Mouse (Mus musculus) embryonic facial prominence, embryonic 11.5 days (tissue): ENCODE results near the gene Clstn1. TPM values are rescaled to one million over a fixed set of nuclear protein-coding genes. Genes with fewer than 3 reads are reported as not detected.

Source experiments
- ATAC-seq: fragments of 200-750 bp; cut with Nextera tagmentation; replicated peaks from 2 replicates; pipeline ENCODE4 v1.8.0; 2017; ENCODE audit warnings: low read depth; ENCODE audit not compliant: insufficient number of reproducible peaks, low FRiP score, low TSS enrichment
- DNase-seq: peaks from one replicate; pipeline ENCODE4 v3.0.0-alpha.2; 2015; ENCODE audit warnings: low spot score
- H3K27ac ChIP-seq: fragments of 300-500 bp; sonication (generic); replicated peaks from 2 replicates; pipeline ENCODE4 v1.5.1; 2014; ENCODE audit warnings: mild to moderate bottlenecking, low read depth, low read length, control low read depth
- H3K27me3 ChIP-seq: fragments of 300-500 bp; sonication (generic); 2 replicates; pipeline ENCODE4 v1.6.1; 2014; ENCODE audit warnings: mild to moderate bottlenecking, low read length, moderate library complexity, mixed read lengths; ENCODE audit not compliant: control insufficient read depth, insufficient read depth
- H3K36me3 ChIP-seq: fragments of 300-500 bp; sonication (generic); replicated peaks from 2 replicates; pipeline ENCODE4 v1.6.1; 2014; ENCODE audit warnings: low read depth, mild to moderate bottlenecking, low read length, moderate library complexity, mixed read lengths; ENCODE audit not compliant: control insufficient read depth, insufficient read depth
- H3K4me1 ChIP-seq: fragments of 300-500 bp; sonication (generic); 2 replicates; pipeline ENCODE4 v1.6.1; 2014; ENCODE audit warnings: low read length, mixed read lengths; ENCODE audit not compliant: control insufficient read depth, insufficient read depth
- H3K4me2 ChIP-seq: fragments of 300-500 bp; sonication (generic); 2 replicates; pipeline ENCODE4 v1.6.1; 2014; ENCODE audit warnings: low read depth, mild to moderate bottlenecking, control low read depth, low read length, moderate library complexity
- H3K4me3 ChIP-seq: fragments of 300-500 bp; sonication (generic); 2 replicates; pipeline ENCODE4 v1.5.1; 2014; ENCODE audit warnings: low read depth, low read length, control low read depth
- H3K9ac ChIP-seq: fragments of 300-500 bp; sonication (generic); replicated peaks from 2 replicates; pipeline ENCODE4 v1.6.1; 2014; ENCODE audit warnings: mild to moderate bottlenecking, control low read depth, low read length
- H3K9me3 ChIP-seq: fragments of 300-500 bp; sonication (generic); replicated peaks from 2 replicates; pipeline ENCODE4 v1.6.1; 2016; ENCODE audit warnings: mild to moderate bottlenecking, low read length, inconsistent platforms, mixed read lengths; ENCODE audit not compliant: control insufficient read depth
- WGBS: fragments of 180-500 bp; shearing (Covaris S2); extraction: QIAGEN DNeasy Blood & Tissue Kit; methylation state at CpG from one replicate; pipeline ENCODE4 v1.1.7; 2014; 5-methylcytosine and 5-hydroxymethylcytosine counted together
- polyA plus RNA-seq: library from polyadenylated mRNA; unstranded; fragments of >200 nt; fragmentation: Nextera tagmentation; extraction: Ambion mirVana; gene quantifications from 2 replicates; pipeline ENCODE4 v1.2.1, GENCODE M21; 2014

Gene Clstn1
- polyA plus RNA-seq, 1 experiment from 2014 or later, result 27.3 TPM

DNA sequence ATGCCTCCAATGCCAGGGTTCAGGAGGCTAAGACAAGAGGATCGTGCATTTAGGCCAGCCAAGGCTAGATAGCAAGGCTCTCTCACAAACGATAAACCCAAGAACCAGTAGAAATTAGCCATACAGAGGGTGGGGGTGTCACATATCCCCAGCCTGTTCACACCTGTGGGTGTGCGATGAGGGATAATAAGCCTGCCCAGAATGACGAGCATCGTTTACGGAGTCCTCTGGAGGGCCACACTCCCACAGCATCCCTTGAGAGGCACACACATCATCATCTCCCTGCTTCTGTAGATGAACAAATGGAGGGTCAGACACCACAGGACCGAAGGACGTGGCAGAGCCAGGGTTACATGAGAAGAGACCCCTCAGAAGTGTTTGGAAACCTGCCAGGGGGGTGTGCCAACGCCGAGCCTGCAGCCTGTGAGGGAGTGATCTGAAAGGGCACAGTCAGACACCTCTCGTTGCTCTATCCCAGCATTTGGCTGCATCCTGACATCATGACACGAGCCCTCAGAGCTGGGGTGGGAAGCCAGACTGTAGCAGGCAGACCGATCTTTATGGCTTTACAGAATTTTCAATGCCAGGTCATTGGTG lies 8.1 kb upstream of the Clstn1 start:
- no peaks in the 10 kb centered on the region for H3K4me1 ChIP-seq
- DNase-seq (no peak), ATAC-seq (no peak)
- H3K36me3 ChIP-seq, result no peaks in the 10 kb centered on the region
- no peak overlapping the region for H3K4me3 ChIP-seq
- H3K27ac ChIP-seq, result no peak overlapping the region
- no peaks in the 10 kb centered on the region for H3K9me3 ChIP-seq
- H3K27me3 ChIP-seq, result no peaks in the 10 kb centered on the region
- H3K9ac ChIP-seq, result no peak overlapping the region
- H3K4me2 ChIP-seq, result no peak overlapping the region
- 74% methylated on average over 13 of the region's 13 CpGs for WGBS

DNA sequence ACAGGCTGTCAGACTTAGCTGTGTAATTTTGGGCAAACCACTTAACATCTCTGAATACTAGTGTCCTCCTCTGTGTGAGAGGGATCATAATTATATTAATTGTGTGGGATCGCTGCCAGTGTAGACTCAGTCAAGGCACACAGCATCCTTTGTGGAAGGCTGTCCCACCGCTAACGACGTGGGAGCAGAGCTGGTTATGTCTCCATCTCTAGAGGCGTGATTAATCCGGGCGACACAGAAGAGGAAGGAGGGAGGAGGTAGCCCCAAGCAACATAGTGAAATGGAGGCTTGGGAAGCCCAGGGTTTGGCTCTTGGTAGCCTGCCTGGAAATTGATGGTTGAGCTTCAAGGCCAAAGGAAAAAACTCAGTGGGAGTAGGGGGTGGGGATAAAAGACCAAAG lies 7.4 kb upstream of the Clstn1 start:
- 42% methylated on average over 7 of the region's 7 CpGs for WGBS
- Histone ChIP-seq H3K9me3 (no peaks in the 10 kb centered on the region), H3K27me3 (no peaks in the 10 kb centered on the region), H3K9ac (no peak overlapping the region), H3K27ac (no peak overlapping the region), H3K4me1 (no peaks in the 10 kb centered on the region), H3K4me2 (no peak overlapping the region), H3K4me3 (no peak overlapping the region), H3K36me3 (no peaks in the 10 kb centered on the region)
- ATAC-seq (no peak), DNase-seq (no peak)

DNA sequence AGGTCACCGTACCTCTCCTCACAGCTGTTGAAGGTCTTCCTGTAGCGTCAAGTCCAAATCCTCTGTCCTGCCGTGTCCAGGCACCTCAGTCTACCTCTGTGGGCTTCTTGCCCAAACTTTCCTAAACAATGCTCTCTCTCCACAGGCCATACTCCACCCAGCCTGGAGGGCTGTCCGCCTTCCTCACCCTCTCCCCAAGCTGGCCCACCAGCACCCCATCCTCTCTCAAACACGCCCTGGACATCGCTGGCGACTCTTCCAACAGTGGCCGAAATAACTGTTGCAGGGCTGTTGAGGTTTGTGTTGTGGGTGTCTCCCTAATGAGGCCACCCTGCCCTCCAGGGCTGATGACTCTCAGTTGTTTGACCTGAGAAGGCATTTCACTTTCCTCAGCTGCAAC lies 1.0 kb upstream of the Clstn1 start:
- H3K4me2 ChIP-seq, result no peak overlapping the region
- no peak overlapping the region for H3K9ac ChIP-seq
- WGBS, result 81% methylated on average over 8 of the region's 8 CpGs
- no peak overlapping the region for H3K27ac ChIP-seq
- H3K9me3 ChIP-seq, result no peaks in the 10 kb centered on the region
- DNase-seq, result no peak
- H3K27me3 ChIP-seq, result peaks cover 8% of the 10 kb centered on the region
- no peak for ATAC-seq
- no peaks in the 10 kb centered on the region for H3K4me1 ChIP-seq
- no peaks in the 10 kb centered on the region for H3K36me3 ChIP-seq
- no peak overlapping the region for H3K4me3 ChIP-seq

DNA sequence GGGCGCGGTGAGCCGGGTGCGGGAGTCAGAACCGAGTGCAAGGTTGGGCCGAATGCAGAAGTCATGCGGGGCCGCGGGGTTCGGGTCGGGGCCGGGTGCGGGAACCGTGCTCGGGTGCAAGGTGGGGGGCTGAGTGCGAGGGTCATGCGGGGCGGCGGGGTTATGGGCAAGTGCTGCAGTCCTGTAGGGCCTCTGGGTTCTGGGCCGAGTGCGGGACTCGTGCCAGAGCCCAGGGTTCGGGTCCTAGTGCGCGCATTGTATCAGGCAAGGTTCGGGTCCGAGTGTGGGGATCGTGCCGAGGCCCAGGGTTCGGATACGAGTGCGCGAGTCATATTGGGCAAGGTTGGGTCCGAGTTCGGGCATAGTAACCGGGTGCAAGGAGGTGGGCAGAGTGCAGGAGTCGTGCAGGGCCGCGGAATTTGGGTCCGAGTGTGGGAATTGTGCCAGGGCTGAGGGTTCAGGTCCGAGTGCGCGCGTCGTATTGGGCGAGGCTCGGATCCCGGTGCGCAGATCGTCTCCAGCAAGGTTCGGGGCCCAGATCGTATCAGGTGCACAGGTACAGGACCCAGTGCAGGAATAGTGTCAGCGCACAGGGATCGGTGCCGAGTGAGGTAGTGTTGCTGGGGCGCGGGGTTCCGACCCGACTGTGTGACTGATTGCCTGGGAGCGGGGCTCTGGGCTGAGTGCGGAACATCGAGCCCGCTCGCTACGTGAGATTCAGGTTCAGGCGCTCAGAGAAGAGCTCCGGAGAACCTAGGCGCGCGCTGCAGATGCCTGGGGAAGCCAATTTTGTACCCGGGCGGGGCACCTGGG lies 721 bp downstream of the Clstn1 start:
- H3K4me2 ChIP-seq, result peak overlapping the region; percentile 97
- H3K27ac ChIP-seq, result no peak overlapping the region
- H3K4me3 ChIP-seq, result peak overlapping the region; percentile 75
- peak; percentile 60 for ATAC-seq
- peak; percentile 49 for DNase-seq
- WGBS, result under 1% methylated on average over 72 of the region's 72 CpGs
- no peaks in the 10 kb centered on the region for H3K4me1 ChIP-seq
- H3K9me3 ChIP-seq, result no peaks in the 10 kb centered on the region
- peaks cover 8% of the 10 kb centered on the region for H3K27me3 ChIP-seq
- no peaks in the 10 kb centered on the region for H3K36me3 ChIP-seq
- H3K9ac ChIP-seq, result peak overlapping the region; percentile 89

DNA sequence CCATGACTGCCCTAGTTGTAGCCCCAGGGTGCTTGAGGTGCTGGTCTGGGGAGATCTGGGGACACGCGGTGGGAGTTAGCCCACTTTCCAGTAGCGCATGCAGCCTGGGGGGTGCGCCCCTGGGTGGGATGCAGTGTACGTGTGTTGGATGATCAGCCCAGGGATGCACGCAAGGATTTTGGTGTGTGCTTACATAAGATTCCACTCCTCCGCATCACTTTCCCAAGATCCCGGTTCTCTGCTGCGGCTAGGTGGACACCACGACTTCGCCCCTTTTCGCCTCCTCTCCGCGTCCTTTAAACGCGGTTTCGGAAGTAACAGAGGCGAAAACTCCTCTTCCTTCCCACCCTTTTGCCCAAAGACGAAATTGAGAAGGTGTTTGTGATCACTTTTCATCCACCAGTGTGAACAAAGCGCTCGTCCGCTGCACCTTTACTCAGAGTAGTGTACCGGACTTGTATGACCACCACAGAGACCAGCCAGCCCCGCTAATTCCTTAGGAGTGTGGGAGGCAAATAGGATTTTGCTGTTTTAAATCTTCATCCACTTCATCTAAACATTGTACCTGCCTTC lies 1.4 kb downstream of the Clstn1 start:
- H3K4me3 ChIP-seq, result peak overlapping the region; percentile 75
- H3K9ac ChIP-seq, result peak overlapping the region; percentile 89
- no peaks in the 10 kb centered on the region for H3K9me3 ChIP-seq
- no peaks in the 10 kb centered on the region for H3K4me1 ChIP-seq
- ATAC-seq (peak; percentile 8; the same call in 1 of the 2 replicates), DNase-seq (peak; percentile 30)
- peaks cover 8% of the 10 kb centered on the region for H3K27me3 ChIP-seq
- 2% methylated on average over 24 of the region's 24 CpGs for WGBS
- H3K4me2 ChIP-seq, result peak overlapping the region; percentile 97
- no peaks in the 10 kb centered on the region for H3K36me3 ChIP-seq
- no peak overlapping the region for H3K27ac ChIP-seq

DNA sequence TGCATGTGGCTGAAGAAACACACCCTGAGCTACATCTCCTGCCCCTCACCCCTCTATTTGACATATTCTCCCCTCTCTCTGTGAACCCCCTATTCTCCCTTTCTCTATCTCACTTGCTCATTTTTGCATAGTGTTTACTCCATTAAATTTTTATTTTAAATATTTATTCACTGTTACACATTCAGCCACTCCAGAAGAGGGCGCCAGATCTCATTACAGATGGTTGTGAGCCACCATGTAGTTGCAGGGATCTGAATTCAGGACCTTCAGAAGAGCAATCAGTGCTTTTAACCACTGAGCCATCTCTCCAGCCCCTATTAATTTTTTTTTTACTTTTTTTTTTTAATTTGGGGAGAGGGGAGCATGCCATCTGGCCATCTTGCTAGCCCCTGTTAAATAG lies 3.9 kb downstream of the Clstn1 start:
- Histone ChIP-seq H3K4me2 (no peak overlapping the region), H3K36me3 (no peaks in the 10 kb centered on the region), H3K4me1 (no peaks in the 10 kb centered on the region), H3K27ac (no peak overlapping the region), H3K27me3 (peaks cover 8% of the 10 kb centered on the region), H3K9ac (no peak overlapping the region), H3K9me3 (no peaks in the 10 kb centered on the region), H3K4me3 (no peak overlapping the region)
- DNase-seq (no peak), ATAC-seq (no peak)
- 90% methylated on average over 1 of the region's 1 CpGs for WGBS

DNA sequence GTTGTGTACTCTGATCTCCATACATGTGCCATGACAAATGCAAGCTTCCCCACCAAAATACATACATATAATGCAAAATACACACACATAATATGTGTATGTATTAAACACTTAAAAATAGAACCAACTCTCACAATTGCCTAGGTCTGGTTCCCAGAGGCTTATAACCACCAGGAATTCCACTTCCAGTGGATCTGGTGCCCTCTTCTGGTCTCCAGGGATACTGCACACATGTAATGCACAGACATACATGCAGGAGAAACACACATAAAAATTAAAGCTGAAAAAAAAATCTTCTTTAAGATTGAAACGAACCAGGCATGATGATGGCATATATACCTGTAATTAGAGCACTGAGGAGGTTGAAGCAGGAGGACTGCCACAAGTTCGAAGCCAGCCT lies 5.2 kb downstream of the Clstn1 start:
- no peak overlapping the region for H3K9ac ChIP-seq
- no peaks in the 10 kb centered on the region for H3K4me1 ChIP-seq

More for the DNA sequence above, 5.2 kb downstream of the Clstn1 start:
- Histone ChIP-seq H3K27ac (no peak overlapping the region), H3K4me3 (no peak overlapping the region), H3K36me3 (no peaks in the 10 kb centered on the region), H3K27me3 (peaks cover 8% of the 10 kb centered on the region), H3K9me3 (no peaks in the 10 kb centered on the region), H3K4me2 (no peak overlapping the region)
- ATAC-seq (no peak), DNase-seq (no peak)
- 95% methylated on average over 2 of the region's 2 CpGs for WGBS
